In genomic region chr14:37135127-37135593, GRCm38 (mm10) we compare ENCODE assay signal across 8 mouse cellular contexts. TPM values are rescaled to one million over a fixed set of nuclear protein-coding genes. Genes with fewer than 3 reads are reported as not detected.
DNase-seq lines count a peak whose midpoint lies in the region; ATAC-seq and TF ChIP-seq lines count a peak whose summit lies in the region.

Gene Ghitm (minus strand): TSS chr14:37135272.

- H3K9ac ChIP-seq in MEL (ENCODE audit: control insufficient read depth, low read depth, low read length, poor library complexity, severe bottlenecking) = peak within 1 kb of the TSS; percentile 89
- H3K9ac ChIP-seq in forebrain, postnatal 0 days = peak within 1 kb of the TSS; percentile 91
- H3K9ac ChIP-seq in lung, embryonic 15.5 days = peak within 1 kb of the TSS; percentile 75

- H3K4me3 ChIP-seq in MEL (ENCODE audit: control insufficient read depth in 1 of 2, insufficient read depth in 1 of 2, low read depth in 2 of 2, low read length in 2 of 2) = peak within 1 kb of the TSS; percentile 91 to 92
- peak within 1 kb of the TSS; percentile 91 for H3K4me3 ChIP-seq in cerebellum, adult 2 months (replicated peaks; ENCODE audit: insufficient read depth, low read depth, low read length)
- H3K4me3 ChIP-seq in forebrain, postnatal 0 days (ENCODE audit: low read depth, low read length) = peak within 1 kb of the TSS; percentile 92
- H3K4me3 ChIP-seq in lung, embryonic 15.5 days = peak within 1 kb of the TSS; percentile 75

- TF ChIP-seq CTCF in MEL (IDR thresholded peaks at IDR 0.05 in 2 of 3, conservative IDR thresholded peaks at IDR 0.05 in 1 of 3; ENCODE audit: control insufficient read depth in 1 of 3, insufficient read depth in 1 of 3, low read depth in 2 of 3, low read length in 3 of 3, poor library complexity in 1 of 3, severe bottlenecking in 1 of 3) = no peak
- no peak for TF ChIP-seq CTCF in cerebellum, adult 2 months (IDR thresholded peaks at IDR 0.05; ENCODE audit: borderline replicate concordance, insufficient read depth, low read depth, low read length)
- TF ChIP-seq CTCF in forebrain, postnatal 0 days (IDR thresholded peaks at IDR 0.05; ENCODE audit: low read depth) = no peak

- TF ChIP-seq POLR2A in MEL (IDR thresholded peaks at IDR 0.05; ENCODE audit: control insufficient read depth in 1 of 2, insufficient read depth in 1 of 2, low read depth in 1 of 2, low read length in 2 of 2, poor library complexity in 1 of 2) = peak; percentile 66 to 91
- TF ChIP-seq POLR2A in cerebellum, adult 2 months (IDR thresholded peaks at IDR 0.05; ENCODE audit: borderline replicate concordance, insufficient read depth, low read length) = peak; percentile 89

- DNase-seq in MEL (ENCODE audit: low read depth, low spot score) = peak; percentile 99
- DNase-seq in cerebellum, adult 2 months = peak; percentile 98
- DNase-seq in forebrain, postnatal 0 days = peak; percentile 97
- peak; percentile 96 for DNase-seq in heart, postnatal 4 days
- peak; percentile 98 to 99 for DNase-seq in layer of hippocampus, adult 8-10 months (ENCODE audit: low spot score in 2 of 2)
- DNase-seq in ovary, adult 18-20 months (ENCODE audit: low spot score) = peak; percentile 93
- DNase-seq in thymus, postnatal 0 days (ENCODE audit: low spot score) = peak; percentile 97

- peaks cover 17% of the 10 kb centered on the region for H3K79me2 ChIP-seq in MEL (ENCODE audit: control insufficient read depth, insufficient read depth, low read length, poor library complexity)

- H3K4me2 ChIP-seq in forebrain, postnatal 0 days (ENCODE audit: low read depth) = peak within 1 kb of the TSS; percentile 62
- peak within 1 kb of the TSS; percentile 63 for H3K4me2 ChIP-seq in lung, embryonic 15.5 days

- H3K36me3 ChIP-seq in MEL (ENCODE audit: control insufficient read depth in 1 of 2, insufficient read depth in 2 of 2, low read length in 2 of 2) = peaks cover 19 to 25% of the 10 kb centered on the region in 2 experiments
- peaks cover 13% of the 10 kb centered on the region for H3K36me3 ChIP-seq in forebrain, postnatal 0 days (ENCODE audit: insufficient read depth)
- peaks cover 22% of the 10 kb centered on the region for H3K36me3 ChIP-seq in lung, embryonic 15.5 days

- TF ChIP-seq EP300 in MEL (IDR thresholded peaks at IDR 0.05; ENCODE audit: low read depth in 1 of 2, low read length in 2 of 2) = no peak

- under 1% methylated on average over 38 of the region's 38 CpGs for WGBS in cerebellum, adult 2 months
- under 1% methylated on average over 38 of the region's 38 CpGs for WGBS in forebrain, postnatal 0 days
- under 1% methylated on average over 38 of the region's 38 CpGs for WGBS in lung, embryonic 15.5 days

- peaks cover 0 to 8% of the 10 kb centered on the region in 2 experiments; a peak in 3 of 4 replicates for H3K4me1 ChIP-seq in MEL (ENCODE audit: control insufficient read depth in 1 of 2, insufficient read depth in 2 of 2, low read length in 2 of 2)
- H3K4me1 ChIP-seq in cerebellum, adult 2 months (ENCODE audit: control insufficient read depth, insufficient read depth, low read length) = no peaks in the 10 kb centered on the region; the same call in 1 of the 2 replicates
- peaks cover 4% of the 10 kb centered on the region; the same call in 1 of the 2 replicates for H3K4me1 ChIP-seq in forebrain, postnatal 0 days (ENCODE audit: insufficient read depth)
- H3K4me1 ChIP-seq in lung, embryonic 15.5 days = peaks cover 6% of the 10 kb centered on the region

- H3K9me3 ChIP-seq in MEL (replicated peaks; ENCODE audit: insufficient read depth, low read length) = no peaks in the 10 kb centered on the region
- H3K9me3 ChIP-seq in forebrain, postnatal 0 days (ENCODE audit: low read length) = no peaks in the 10 kb centered on the region
- H3K9me3 ChIP-seq in lung, embryonic 15.5 days = no peaks in the 10 kb centered on the region

- peak within 1 kb of the TSS; percentile 95 for H3K27ac ChIP-seq in MEL (ENCODE audit: control insufficient read depth, low read depth, low read length)
- H3K27ac ChIP-seq in cerebellum, adult 2 months (ENCODE audit: insufficient read depth, low read length) = peak within 1 kb of the TSS; percentile 31
- H3K27ac ChIP-seq in forebrain, postnatal 0 days (ENCODE audit: low read depth, low read length) = peak within 1 kb of the TSS; percentile 84
- peak within 1 kb of the TSS; percentile 78 for H3K27ac ChIP-seq in lung, embryonic 15.5 days

- H3K27me3 ChIP-seq in MEL (ENCODE audit: control insufficient read depth in 1 of 2, insufficient read depth in 2 of 2, low read length in 2 of 2) = no peaks in the 10 kb centered on the region
- H3K27me3 ChIP-seq in cerebellum, adult 2 months (ENCODE audit: control insufficient read depth, insufficient read depth, low read length) = no peaks in the 10 kb centered on the region
- H3K27me3 ChIP-seq in forebrain, postnatal 0 days (ENCODE audit: insufficient read depth, low read length) = no peaks in the 10 kb centered on the region
- no peaks in the 10 kb centered on the region for H3K27me3 ChIP-seq in lung, embryonic 15.5 days

- no peak for TF ChIP-seq RAD21 in MEL (IDR thresholded peaks at IDR 0.05; ENCODE audit: low read depth, low read length)

- ATAC-seq in forebrain, postnatal 0 days = peak; percentile 99
- ATAC-seq in lung, embryonic 15.5 days (ENCODE audit: borderline replicate concordance, extremely low read depth, low FRiP score, low TSS enrichment) = peak; percentile 99

TF ChIP-seq in MEL, 35 proteins besides CTCF, POLR2A, EP300 and RAD21 (continues in another document):
- no peak for TF ChIP-seq USF2 (IDR thresholded peaks at IDR 0.05; ENCODE audit: borderline replicate concordance in 1 of 2, insufficient read depth in 1 of 2, low read depth in 1 of 2, low read length in 2 of 2)
- peak; percentile 82; the same call in 1 of the 2 replicates for TF ChIP-seq ZMIZ1 (IDR thresholded peaks at IDR 0.05; ENCODE audit: low read depth, low read length)
- no peak for TF ChIP-seq ZKSCAN1 (IDR thresholded peaks at IDR 0.05; ENCODE audit: low read depth, low read length)
- peak; percentile 88 for TF ChIP-seq SIN3A (IDR thresholded peaks at IDR 0.05; ENCODE audit: low read length)
- no peak for TF ChIP-seq GATA1 (IDR thresholded peaks at IDR 0.05; ENCODE audit: low read depth, low read length)
- no peak for TF ChIP-seq MYB (IDR thresholded peaks at IDR 0.05; ENCODE audit: low read depth, low read length)
- TF ChIP-seq TAL1 (IDR thresholded peaks at IDR 0.05; ENCODE audit: low read length) = no peak
- TF ChIP-seq JUND (IDR thresholded peaks at IDR 0.05; ENCODE audit: low read depth, low read length) = no peak
- 0 out of 2 replicates have a peak, but pooled peaks have one; percentile 70 for TF ChIP-seq MAZ (IDR thresholded peaks at IDR 0.05; ENCODE audit: low read depth, low read length)
- TF ChIP-seq MEF2A (IDR thresholded peaks at IDR 0.05; ENCODE audit: extremely low read depth, insufficient replicate concordance, low read depth, low read length, poor library complexity, severe bottlenecking) = no peak
- TF ChIP-seq CHD2 (IDR thresholded peaks at IDR 0.05; ENCODE audit: low read length) = peak; percentile 78
- TF ChIP-seq NELFE (IDR thresholded peaks at IDR 0.05; ENCODE audit: low read depth, low read length) = peak; percentile 90
- TF ChIP-seq ETS1 (IDR thresholded peaks at IDR 0.05; ENCODE audit: low read depth, low read length) = peak; percentile 28; the same call in 1 of the 2 replicates
- no peak for TF ChIP-seq MAFK (IDR thresholded peaks at IDR 0.05; ENCODE audit: borderline replicate concordance, low read depth, low read length)
- TF ChIP-seq TBP (IDR thresholded peaks at IDR 0.05; ENCODE audit: low read depth, low read length) = peak; percentile 80
- peak; percentile 59; the same call in 1 of the 2 replicates for TF ChIP-seq NRF1 (IDR thresholded peaks at IDR 0.05; ENCODE audit: insufficient read depth, low read depth, low read length, poor library complexity, severe bottlenecking)
- peak; percentile 81 for TF ChIP-seq KAT2A (conservative IDR thresholded peaks at IDR 0.05; ENCODE audit: low read depth, low read length)
- TF ChIP-seq POLR2AphosphoS2 (IDR thresholded peaks at IDR 0.05; ENCODE audit: low read length) = peak; percentile 73; the same call in 1 of the 2 replicates
- no peak for TF ChIP-seq E2F4 (IDR thresholded peaks at IDR 0.05; ENCODE audit: borderline replicate concordance, low read depth, low read length)
- peak; percentile 62 for TF ChIP-seq MXI1 (IDR thresholded peaks at IDR 0.05; ENCODE audit: low read depth, low read length)
- TF ChIP-seq RCOR1 (IDR thresholded peaks at IDR 0.05; ENCODE audit: low read depth, low read length) = no peak
- TF ChIP-seq USF1 (IDR thresholded peaks at IDR 0.05; ENCODE audit: low read depth, low read length) = no peak
- TF ChIP-seq HCFC1 (IDR thresholded peaks at IDR 0.05; ENCODE audit: low read depth, low read length) = peak; percentile 91
- TF ChIP-seq SMC3 (IDR thresholded peaks at IDR 0.05; ENCODE audit: low read depth, low read length) = no peak
- peak; percentile 79 for TF ChIP-seq ELF1 (IDR thresholded peaks at IDR 0.05; ENCODE audit: low read depth, low read length)
- no peak for TF ChIP-seq GABPA (IDR thresholded peaks at IDR 0.05; ENCODE audit: low read depth, low read length)
- TF ChIP-seq TCF12 (IDR thresholded peaks at IDR 0.05; ENCODE audit: low read depth, low read length) = peak; percentile 24; the same call in 1 of the 2 replicates
- no peak for TF ChIP-seq ZNF384 (IDR thresholded peaks at IDR 0.05; ENCODE audit: low read depth, low read length)
- no peak for TF ChIP-seq ZC3H11A (IDR thresholded peaks at IDR 0.05; ENCODE audit: low read depth, low read length)
- no peak for TF ChIP-seq BHLHE40 (IDR thresholded peaks at IDR 0.05; ENCODE audit: borderline replicate concordance, low read depth, low read length)
- peak; percentile 62 for TF ChIP-seq MAX (IDR thresholded peaks at IDR 0.05; ENCODE audit: low read length)
- no peak for TF ChIP-seq UBTF (IDR thresholded peaks at IDR 0.05; ENCODE audit: borderline replicate concordance, insufficient read depth, low read depth, low read length)

RNA-seq across cellular contexts. Expression of gene Ghitm, which starts in this region (rescaled TPM):
- 138 and 178 TPM in 2 replicates for total RNA-seq in MEL (2012; rRNA removed)
- 100 to 1,000 TPM; 108 to 279 TPM for polyA plus RNA-seq in MEL (2012; ENCODE audit: insufficient read depth in 1 of 2, insufficient read length in 2 of 2, low read depth in 1 of 2, low replicate concordance in 2 of 2, missing spikeins in 1 of 2)
- polyA plus RNA-seq in cerebellum, adult 2 months (2012; rRNA removed) = 440 and 450 TPM in 2 replicates
- 70.2 and 85.8 TPM in 2 replicates for total RNA-seq in forebrain, postnatal 0 days (2014; rRNA removed)
- 148 and 187 TPM in 2 replicates for polyA plus RNA-seq in forebrain, postnatal 0 days (2015; fragmentation: Nextera tagmentation; extraction: Ambion mirVana)
- total RNA-seq in heart, postnatal 4 days (2021) = 100 to 1,000 TPM; 375 to 382 TPM
- 100 to 1,000 TPM; 355 to 445 (median 417) TPM for total RNA-seq in layer of hippocampus, adult 8-10 months (2022)
- 224 and 227 TPM in 2 replicates for polyA plus RNA-seq in lung, embryonic 15.5 days (2015; fragmentation: Nextera tagmentation; extraction: Ambion mirVana)
- polyA plus RNA-seq in thymus, postnatal 0 days (2015; fragmentation: Nextera tagmentation; extraction: Ambion mirVana) = 217 and 219 TPM in 2 replicates

Comparison
In these comparisons a context has a peak if more than half of its experiments do, and no peak if none do; other contexts are left out.
1. Peak in every context shown above with its lines: DNase-seq, ATAC-seq, H3K4me3 ChIP-seq and H3K27ac ChIP-seq.
2. H3K27ac ChIP-seq: peak in every context shown above with its lines; median percentile 95 in MEL; 84 in forebrain, postnatal 0 days; 78 in lung, embryonic 15.5 days; 31 in cerebellum, adult 2 months.